Mouse (Mus musculus): ENCODE results near the gene Atp6v0c.

Atp6v0c gene

DNA sequence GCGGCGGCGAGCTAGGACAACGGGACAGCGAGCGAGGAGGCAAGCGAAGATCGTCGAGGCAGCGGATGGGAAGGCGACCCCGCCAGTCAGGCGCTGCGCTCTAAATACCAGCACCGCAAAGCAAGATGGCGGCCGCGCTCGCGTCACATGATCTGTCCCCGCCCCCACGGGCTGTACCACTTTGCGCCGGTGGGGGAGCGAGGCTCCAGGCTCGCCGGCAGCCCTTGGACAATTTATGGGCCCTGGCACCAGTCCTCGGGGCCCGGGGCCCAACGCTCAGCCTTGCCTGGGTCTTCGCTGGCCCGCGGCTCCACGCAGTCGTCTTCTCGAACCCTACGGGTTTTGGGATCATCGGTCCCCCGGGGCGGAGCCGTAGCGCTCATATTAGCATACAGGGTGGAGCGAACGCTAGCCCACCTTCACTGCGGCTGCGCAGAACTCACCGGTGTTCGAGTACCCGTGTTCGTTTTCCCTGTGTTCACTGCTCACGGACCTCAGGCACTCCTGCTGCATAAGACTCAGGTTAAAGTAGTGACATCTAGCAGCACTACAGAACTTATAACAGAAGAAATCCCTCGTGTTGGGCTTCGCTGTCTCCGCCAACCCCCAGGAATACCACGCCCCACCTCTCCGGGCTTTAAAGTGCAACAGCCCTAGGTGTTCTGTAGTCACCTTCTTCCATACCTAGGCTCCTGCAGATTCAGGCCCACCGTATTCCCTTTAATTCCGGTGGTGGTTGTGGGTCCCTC lies at the start of gene Atp6v0c:
TSS of gene Atp6v0c (minus strand) at position 386 of the 749 bp plus-strand sequence.
- DNase-seq = peak; percentile 98 to 99

DNA sequence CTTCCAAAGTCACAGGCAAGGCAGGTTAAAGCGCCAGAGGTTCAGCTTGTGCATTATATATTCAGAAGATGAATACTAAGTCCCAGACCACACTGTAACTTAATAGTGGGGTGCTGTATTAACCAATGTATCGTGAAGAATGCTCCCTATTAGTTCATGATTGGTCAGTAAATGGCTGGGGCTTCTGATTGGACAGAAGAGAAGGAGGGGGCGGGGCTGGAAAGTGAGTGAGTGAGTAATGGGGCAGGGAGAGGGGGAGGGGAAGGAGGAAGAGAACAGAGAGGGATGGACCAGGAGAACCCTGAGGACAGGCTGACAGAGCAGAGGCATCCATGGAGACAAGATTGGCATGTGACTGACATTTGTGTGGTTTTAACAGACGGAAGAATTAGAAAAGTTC lies 47.3 kb upstream of the Atp6v0c start:
- no peak for DNase-seq

DNA sequence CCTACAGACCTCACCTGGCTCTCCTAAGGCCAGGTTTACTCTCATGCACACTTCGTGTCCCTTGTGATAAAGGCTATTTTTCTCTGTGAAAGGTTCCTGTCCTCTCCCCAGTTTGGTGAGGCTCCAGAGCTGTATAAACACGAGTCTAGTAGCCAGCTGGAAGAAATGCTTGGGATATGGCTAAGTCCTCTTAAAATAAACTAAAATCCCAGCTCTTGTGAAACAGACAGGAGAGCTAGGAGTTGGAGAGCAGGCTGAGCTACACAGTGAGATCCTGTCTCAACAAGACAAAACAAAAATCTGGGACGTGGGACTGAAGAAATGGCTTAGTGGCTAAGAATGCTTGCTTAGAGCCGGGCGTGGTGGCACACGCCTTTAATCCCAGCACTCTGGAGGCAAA lies 43.7 kb upstream of the Atp6v0c start:
- no peak for DNase-seq

DNA sequence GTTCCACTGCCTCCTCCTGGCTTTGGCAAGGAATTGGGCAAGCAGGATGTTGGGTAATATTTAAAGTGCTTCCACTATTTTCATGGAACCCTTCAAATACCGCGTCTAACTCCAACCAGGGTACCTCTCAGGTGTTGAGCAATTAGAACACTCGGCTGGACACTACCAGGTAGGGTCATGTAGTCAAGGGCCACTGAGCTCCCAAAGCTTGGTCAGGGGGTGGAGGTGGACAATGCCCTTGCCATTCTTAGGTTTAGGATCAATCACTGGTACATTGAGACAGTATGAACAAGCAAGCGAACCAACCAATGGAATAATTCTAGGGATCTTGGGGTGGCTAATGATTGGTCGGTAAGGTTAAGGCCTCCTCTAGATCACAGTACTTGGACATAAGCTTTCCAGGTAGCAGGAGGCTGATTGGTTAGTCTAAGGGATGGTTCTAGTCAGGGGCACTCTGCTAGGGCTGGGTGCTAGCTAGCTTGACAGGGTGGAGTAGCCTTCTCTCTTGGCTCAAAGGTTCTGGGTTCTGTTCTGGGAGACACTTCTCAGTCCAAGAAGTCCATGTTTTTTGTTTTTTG lies 43.0 kb upstream of the Atp6v0c start:
- no peak for DNase-seq

- peak; percentile 85 to 87 for DNase-seq
Observed at GRCm38 (mm10) chr17:24211631-24212440, 42.3 kb upstream of the Atp6v0c start.

GRCm38 (mm10) chr17:24210591-24210990 lies 41.1 kb upstream of the Atp6v0c start:
- DNase-seq = no peak

DNA sequence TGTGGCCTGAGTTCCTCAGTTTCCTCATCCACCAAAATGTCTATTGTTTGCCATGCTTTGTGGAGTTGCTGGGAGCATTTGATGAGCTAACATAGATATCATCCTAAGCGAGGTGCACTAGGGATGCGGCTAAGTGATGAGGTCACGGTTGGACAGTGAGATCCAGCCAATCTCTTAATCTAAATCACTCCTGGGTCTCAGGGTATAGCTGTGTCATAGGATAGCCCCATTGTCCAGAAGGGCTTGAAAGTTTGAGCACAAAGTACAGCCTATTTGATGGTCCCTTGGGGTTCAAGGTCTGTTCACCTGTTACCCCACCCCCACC lies 40.4 kb upstream of the Atp6v0c start:
- no peak for DNase-seq

DNA sequence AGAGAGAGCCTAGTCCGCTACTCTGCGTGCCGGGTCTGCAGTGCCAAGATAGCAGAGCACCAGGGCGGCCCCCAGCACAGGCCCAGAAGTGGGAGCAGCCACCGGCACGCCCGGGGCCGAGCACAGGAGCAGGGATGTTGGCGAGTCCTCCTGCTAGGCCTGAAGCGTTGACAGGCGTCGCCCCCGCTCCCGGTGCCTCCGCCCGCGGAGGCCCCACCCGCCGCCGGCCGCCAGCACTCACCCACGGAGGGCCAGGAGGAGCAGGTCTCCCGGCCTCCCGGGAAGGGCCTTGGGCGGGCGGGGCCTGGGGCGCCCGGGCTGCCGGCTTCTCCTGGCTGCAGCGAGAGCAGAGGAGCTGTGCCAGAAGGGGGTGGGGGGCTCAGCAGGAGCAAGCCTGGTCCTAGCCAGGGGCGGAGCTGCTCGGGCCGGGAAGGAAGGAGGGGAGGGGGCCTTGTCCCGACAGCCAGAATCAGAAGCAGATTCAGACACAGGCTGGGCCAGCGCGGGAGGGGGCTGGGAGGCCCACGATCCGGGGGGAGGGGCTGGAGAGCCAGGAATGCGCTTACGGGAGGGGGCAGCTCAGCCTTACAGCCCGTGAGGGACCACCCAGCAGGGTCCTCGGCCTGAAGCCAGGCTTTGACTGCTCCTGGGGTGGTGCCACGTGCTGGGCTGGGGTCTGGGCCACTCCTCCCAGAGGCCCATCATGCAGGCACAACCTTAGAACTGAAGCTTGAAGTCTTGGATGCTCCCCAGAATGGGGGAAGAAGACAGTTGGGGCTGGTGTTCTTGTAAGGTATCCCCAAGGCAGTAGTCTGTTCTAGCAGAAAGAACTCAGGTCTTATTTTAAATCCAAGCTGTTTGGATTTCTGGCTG lies 39.8 kb upstream of the Atp6v0c start, which contains the start of gene Ntn3:
TSS of gene Ntn3 (minus strand) at position 489 of the 873 bp plus-strand sequence.
- DNase-seq = peak in 1 of 2 experiments; percentile 64

DNA sequence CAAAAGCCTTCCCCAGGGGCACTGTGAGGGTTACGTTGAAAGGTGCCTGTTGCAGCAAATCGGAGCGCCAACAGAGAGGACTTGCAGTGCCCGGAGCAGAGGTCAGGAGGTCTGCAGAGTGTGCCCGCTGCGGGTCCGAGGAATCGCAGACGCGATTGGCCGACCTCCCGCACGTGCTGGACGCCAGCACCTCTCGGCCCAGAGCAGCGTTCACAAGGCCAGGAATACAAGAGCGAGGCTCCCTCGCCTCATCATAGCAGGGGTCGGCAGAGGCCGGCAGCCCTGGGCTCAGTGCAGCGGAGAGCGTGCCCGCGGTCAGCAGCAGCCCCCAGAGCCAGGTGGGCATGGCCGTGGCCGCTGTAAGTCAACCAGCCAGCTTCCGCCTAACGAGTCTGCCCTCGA lies 39.1 kb upstream of the Atp6v0c start:
- DNase-seq = peak; percentile 52 to 58

DNA sequence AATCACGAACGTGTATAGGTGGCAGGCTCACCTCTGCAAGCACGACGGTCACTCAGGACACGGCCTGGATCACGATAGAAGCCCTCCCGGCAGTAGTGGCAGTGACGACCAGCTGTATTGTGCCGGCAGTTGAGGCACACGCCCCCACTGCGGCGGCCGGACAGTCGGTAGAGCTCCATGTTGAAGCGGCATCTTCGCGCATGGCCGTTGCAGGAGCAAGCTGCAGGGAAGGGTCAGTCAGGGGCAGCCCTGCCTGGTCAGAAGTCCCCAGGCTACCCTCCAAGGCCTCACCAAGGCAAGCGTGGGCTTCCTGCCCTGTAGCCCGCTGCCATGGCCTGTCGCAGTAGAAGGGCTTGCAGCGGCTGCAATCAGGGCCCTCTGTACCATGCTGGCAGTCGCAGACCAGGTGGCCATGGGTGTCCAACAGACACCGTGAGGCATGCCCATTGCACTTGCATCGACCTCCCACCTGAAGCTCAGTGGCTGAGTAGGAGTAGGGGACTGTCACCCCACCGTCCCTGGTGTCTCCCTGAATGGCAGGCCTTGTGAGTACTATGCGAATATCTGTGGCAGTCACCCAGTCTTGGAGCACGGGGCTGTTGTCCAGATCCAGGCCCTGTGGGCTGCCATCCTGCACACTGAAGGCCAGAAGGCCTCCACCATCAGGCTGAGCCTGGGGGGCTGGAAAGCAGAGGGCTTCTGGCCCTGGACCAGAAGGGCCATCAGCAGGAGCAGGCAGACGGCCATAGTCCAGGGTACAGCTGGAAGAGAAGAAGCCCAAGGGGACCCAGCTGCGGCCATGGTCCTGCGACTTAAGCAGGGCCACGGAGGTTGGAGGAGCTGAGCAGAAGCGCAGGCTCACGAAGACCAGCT lies 38.5 kb upstream of the Atp6v0c start:
- peak; percentile 20 to 29 for DNase-seq

- peak; percentile 68 to 78 for DNase-seq
Observed at GRCm38 (mm10) chr17:24206451-24207351, 37.2 kb upstream of the Atp6v0c start.

DNA sequence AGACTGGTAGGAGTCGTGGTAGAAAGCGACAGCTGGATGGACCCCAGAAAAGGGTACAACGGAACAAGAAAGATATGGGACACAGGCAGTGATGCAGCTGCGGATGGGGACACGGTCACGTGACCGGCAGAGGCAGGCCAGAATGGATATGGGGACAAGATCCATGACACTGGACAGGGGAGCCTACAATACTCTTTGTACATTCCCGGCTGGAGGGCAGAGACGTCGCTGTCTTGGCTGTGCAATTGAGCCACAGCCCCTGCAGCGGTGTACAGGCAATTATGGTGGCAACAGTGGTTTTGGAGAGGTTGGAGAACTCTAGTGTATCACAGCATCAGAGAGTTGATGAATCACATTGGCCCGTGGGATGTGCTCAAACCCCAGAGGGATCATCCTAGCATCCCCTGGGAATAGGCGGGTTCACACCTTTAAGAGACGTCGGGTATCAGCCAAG lies 36.4 kb upstream of the Atp6v0c start:
- peak in 1 of 2 experiments; percentile 58 for DNase-seq

- peak; percentile 95 to 98 for DNase-seq
Observed at GRCm38 (mm10) chr17:24205284-24205888, 35.9 kb upstream of the Atp6v0c start, which contains the start of gene Tbc1d24. TSS of gene Tbc1d24 (minus strand) at chr17:24205562.

GRCm38 (mm10) chr17:24204846-24205245 lies 35.3 kb upstream of the Atp6v0c start:
- peak in 1 of 2 experiments; percentile 34 for DNase-seq

DNA sequence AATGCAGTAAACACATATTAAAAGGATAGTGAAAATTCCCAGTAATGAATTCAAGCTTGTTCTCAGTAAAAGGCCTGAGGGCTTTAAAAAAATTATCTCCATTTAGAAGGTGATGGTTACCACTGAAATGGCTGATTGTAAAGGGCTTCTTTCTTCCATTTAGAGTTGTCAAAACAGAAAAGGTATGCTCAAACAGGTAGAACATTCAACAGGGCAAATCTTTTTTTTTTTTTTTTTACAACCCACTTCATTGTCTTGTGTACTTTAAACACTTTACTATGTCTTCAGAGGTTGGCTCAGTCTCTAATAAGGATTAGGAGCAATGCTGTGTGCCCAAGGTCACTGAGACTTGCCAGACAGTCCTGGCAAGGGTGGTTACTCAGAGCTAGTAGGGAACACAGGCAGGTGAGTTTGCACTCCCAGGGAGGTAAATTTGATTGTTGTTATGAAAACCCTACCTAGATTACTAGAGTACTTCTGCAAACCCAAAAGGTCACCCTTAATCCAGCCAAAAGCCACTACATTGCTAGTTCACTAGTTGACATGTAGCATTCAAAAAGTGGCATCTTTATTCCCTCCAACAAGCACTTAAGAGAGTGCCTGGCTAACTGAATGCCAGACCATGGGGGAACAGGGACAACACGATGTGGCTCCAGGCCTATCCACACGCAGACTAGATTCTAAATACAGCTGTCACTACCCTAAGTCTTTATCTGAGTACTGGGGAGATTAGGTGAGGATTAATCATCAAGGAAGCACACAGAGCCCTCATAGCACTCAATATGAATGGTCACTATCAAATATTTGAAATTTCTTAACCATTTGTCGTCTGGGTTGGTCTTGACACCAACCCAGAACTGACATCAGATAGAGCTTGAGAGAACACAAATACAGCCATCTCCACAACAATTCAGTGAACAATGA lies 34.4 kb upstream of the Atp6v0c start:
- no peak for DNase-seq

- no peak for DNase-seq
Observed at GRCm38 (mm10) chr17:24203068-24203467, 33.6 kb upstream of the Atp6v0c start.

- DNase-seq = no peak
Observed at GRCm38 (mm10) chr17:24201092-24201491, 31.6 kb upstream of the Atp6v0c start.

GRCm38 (mm10) chr17:24199741-24200140 lies 30.2 kb upstream of the Atp6v0c start:
- peak; percentile 44 for DNase-seq

DNA sequence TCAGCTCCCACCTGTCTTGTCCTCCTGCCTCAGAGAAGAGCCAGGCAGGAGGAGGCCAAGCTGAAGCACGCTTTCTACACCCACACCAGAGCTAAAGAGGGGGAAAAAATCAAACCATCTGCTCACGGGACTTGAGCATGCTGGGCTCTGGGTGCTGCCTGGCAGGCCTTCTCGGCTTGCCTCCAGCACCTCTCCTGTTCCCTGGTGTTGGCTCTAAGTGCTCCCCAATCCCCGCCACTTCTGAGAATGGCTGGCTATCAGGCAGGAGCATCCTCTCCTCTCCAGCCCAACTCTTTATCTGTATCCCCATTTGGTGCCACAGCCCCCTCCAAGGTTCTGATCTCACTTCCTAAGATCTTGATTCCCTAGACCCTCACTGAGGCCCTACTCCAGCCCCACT lies 29.8 kb upstream of the Atp6v0c start:
- DNase-seq = peak; percentile 69

All from cerebellum, postnatal 25 days (tissue).